26 mouse cellular contexts compared by ENCODE assay signal in the genomic region with DNA sequence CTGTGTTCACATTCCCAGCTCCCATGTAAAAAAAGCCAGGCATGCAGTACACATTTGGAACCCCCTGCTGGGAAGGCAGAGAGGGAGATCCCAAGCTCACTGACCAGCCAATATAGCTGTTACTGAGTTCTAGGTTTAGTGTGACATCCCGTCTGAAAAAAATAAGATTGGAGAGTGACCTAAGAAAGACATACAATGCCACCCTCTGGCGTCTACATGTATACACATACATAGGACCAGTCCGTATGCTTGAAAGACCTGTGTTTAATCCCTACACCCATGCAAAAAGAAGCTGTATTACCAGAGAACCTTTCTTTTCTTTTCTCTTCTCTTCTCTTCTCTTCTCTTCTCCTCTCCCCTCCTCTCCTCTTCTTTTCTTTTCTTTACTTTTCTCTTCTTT. TPM values are rescaled to one million over a fixed set of nuclear protein-coding genes. Genes with fewer than 3 reads are reported as not detected.
DNase-seq lines count a peak whose midpoint lies in the region; ATAC-seq and TF ChIP-seq lines count a peak whose summit lies in the region.
"Had no signal": no experiment of that assay in that cellular context is flagged by ENCODE, and none has a peak within 500 bp of the region (broad histone marks: within the 10 kb centered on the region; RNA-seq: fewer than 3 reads in every experiment).

No protein-coding gene starts in this region.

- no peak overlapping the region for H3K27ac ChIP-seq in kidney, postnatal 0 days
- H3K27ac ChIP-seq in heart, embryonic 10.5 days: no peak overlapping the region
- H3K27ac ChIP-seq: embryonic facial prominence, embryonic 13.5 days; forebrain, embryonic 13.5 days; hindbrain, postnatal 0 days; limb, embryonic 10.5 days; macrophage had no signal

- no peak for ATAC-seq in kidney, postnatal 0 days (replicated peaks; ENCODE audit: low FRiP score, low read depth)
- ATAC-seq in megakaryocyte progenitor cell, adult 5-6 weeks (replicated peaks; ENCODE audit: poor library complexity): peak; percentile 51
- ATAC-seq: forebrain, embryonic 13.5 days; hindbrain, postnatal 0 days had no signal

- H3K9me3 ChIP-seq in kidney, postnatal 0 days (replicated peaks; ENCODE audit: low read length): no peaks in the 10 kb centered on the region
- H3K9me3 ChIP-seq in heart, embryonic 10.5 days: no peaks in the 10 kb centered on the region
- H3K9me3 ChIP-seq: embryonic facial prominence, embryonic 13.5 days; forebrain, embryonic 13.5 days; heart, embryonic 12.5 days; limb, embryonic 10.5 days had no signal

- H3K4me1 ChIP-seq in kidney, postnatal 0 days (replicated peaks; ENCODE audit: insufficient read depth, low read length): 0 out of 2 replicates have a peak, but pooled peaks cover 5% of the 10 kb centered on the region
- peaks cover 24% of the 10 kb centered on the region; the same call in 1 of the 2 replicates for H3K4me1 ChIP-seq in heart, embryonic 10.5 days
- H3K4me1 ChIP-seq: forebrain, embryonic 13.5 days had no signal

- 60% methylated on average over 3 of the region's 3 CpGs for WGBS in kidney, postnatal 0 days
- WGBS in heart, embryonic 10.5 days: 64% methylated on average over 3 of the region's 3 CpGs

- peak; percentile 45 for DNase-seq in cerebellum, adult 9-10 months
- no peak for DNase-seq in cerebellum, postnatal 4 days (ENCODE audit: low spot score in 2 of 2)
- peak; percentile 18 for DNase-seq in kidney, postnatal 0 days (ENCODE audit: low spot score)
- no peak for DNase-seq in kidney, postnatal 10 days
- peak; percentile 74 for DNase-seq in 416B (ENCODE audit: low read depth)
- no peak for DNase-seq in spleen, postnatal 14 days (ENCODE audit: low spot score in 2 of 2)
- no peak for DNase-seq in heart, embryonic 10.5 days (ENCODE audit: low spot score)
- DNase-seq: adrenal gland, postnatal 25 days; cerebellum, adult 9-11 months; heart, postnatal 10 days; kidney, adult 18-20 months; kidney, postnatal 14 days; thymus, postnatal 25 days had no signal

- H3K4me3 ChIP-seq in kidney, postnatal 0 days (replicated peaks; ENCODE audit: low read depth, low read length): no peak overlapping the region
- no peak overlapping the region for H3K4me3 ChIP-seq in heart, embryonic 10.5 days
- H3K4me3 ChIP-seq: embryonic facial prominence, embryonic 13.5 days; erythroblast, embryonic 14.5 days; forebrain, embryonic 13.5 days; heart, embryonic 12.5 days; limb, embryonic 10.5 days had no signal

- H3K27me3 ChIP-seq in kidney, postnatal 0 days (ENCODE audit: insufficient read depth, low read length): no peaks in the 10 kb centered on the region
- H3K27me3 ChIP-seq in heart, embryonic 10.5 days (ENCODE audit: insufficient read depth, poor library complexity, severe bottlenecking): no peaks in the 10 kb centered on the region
- H3K27me3 ChIP-seq: embryonic facial prominence, embryonic 13.5 days; forebrain, embryonic 13.5 days; heart, embryonic 12.5 days had no signal

- no peaks in the 10 kb centered on the region for H3K36me3 ChIP-seq in kidney, postnatal 0 days (ENCODE audit: insufficient read depth, low read length)
- H3K36me3 ChIP-seq in heart, embryonic 10.5 days: no peaks in the 10 kb centered on the region
- H3K36me3 ChIP-seq: embryonic facial prominence, embryonic 13.5 days had no signal

- no peak overlapping the region for H3K4me2 ChIP-seq in kidney, postnatal 0 days (ENCODE audit: low read length)
- H3K4me2 ChIP-seq: embryonic facial prominence, embryonic 13.5 days; forebrain, embryonic 13.5 days; heart, embryonic 12.5 days; midbrain, embryonic 11.5 days had no signal

- no peak overlapping the region for H3K9ac ChIP-seq in kidney, postnatal 0 days (ENCODE audit: low read depth, low read length)
- H3K9ac ChIP-seq: embryonic facial prominence, embryonic 13.5 days; forebrain, embryonic 13.5 days; heart, embryonic 12.5 days had no signal

- peak; percentile 30; the same call in 1 of the 2 replicates for TF ChIP-seq CTCF in kidney, postnatal 0 days (IDR thresholded peaks at IDR 0.05; ENCODE audit: low read depth)

RNA-seq across cellular contexts. Expression of a gene that starts 30.1 kb away (rescaled TPM):
- 28.8 TPM in 2 replicates for polyA plus RNA-seq in kidney, postnatal 0 days (2015; fragmentation: Nextera tagmentation; extraction: Ambion mirVana)
- 6.5 and 9.7 TPM in 2 replicates for total RNA-seq in megakaryocyte progenitor cell, adult 5-6 weeks (2015)
- 2.6 and 4.0 TPM in 2 replicates for total RNA-seq in megakaryocyte progenitor cell, adult 5-6 weeks (2017)
- 31.2 and 46.7 TPM in 2 replicates for polyA plus RNA-seq in heart, embryonic 10.5 days (2016; fragmentation: Nextera tagmentation; extraction: Ambion mirVana)

RNA-seq across cellular contexts. Expression of a gene that starts 46.6 kb away (rescaled TPM):
- polyA plus RNA-seq in kidney, postnatal 0 days (2015; fragmentation: Nextera tagmentation; extraction: Ambion mirVana): 0.49 TPM in 1 of 2 replicates, not detected in the other
- total RNA-seq in megakaryocyte progenitor cell, adult 5-6 weeks (2015): 1.7 TPM in 1 of 2 replicates, not detected in the other
- total RNA-seq in megakaryocyte progenitor cell, adult 5-6 weeks (2017): 0.50 and 1.2 TPM in 2 replicates
- polyA plus RNA-seq in heart, embryonic 10.5 days (2016; fragmentation: Nextera tagmentation; extraction: Ambion mirVana): 0.36 TPM in 1 of 2 replicates, not detected in the other
- total RNA-seq: granulocyte monocyte progenitor cell, adult 5-6 weeks; hindbrain, postnatal 0 days; liver, adult 2 months had no signal
- polyA plus RNA-seq: brain, embryonic 14.5 days; embryonic facial prominence, embryonic 13.5 days; erythroblast, embryonic 14.5 days; hindbrain, postnatal 0 days; liver, adult 2 months; macrophage; small intestine, adult 2 months had no signal

RNA-seq across cellular contexts. Expression of a gene that starts 47.8 kb away (rescaled TPM):
- 2.3 and 2.4 TPM in 2 replicates for polyA plus RNA-seq in kidney, postnatal 0 days (2015; fragmentation: Nextera tagmentation; extraction: Ambion mirVana)
- total RNA-seq in megakaryocyte progenitor cell, adult 5-6 weeks (2015): 12.8 and 15.8 TPM in 2 replicates
- total RNA-seq in megakaryocyte progenitor cell, adult 5-6 weeks (2017): 15.7 and 16.8 TPM in 2 replicates
- 2.3 and 2.8 TPM in 2 replicates for polyA plus RNA-seq in heart, embryonic 10.5 days (2016; fragmentation: Nextera tagmentation; extraction: Ambion mirVana)

Comparison
In these comparisons a context has a peak if more than half of its experiments do, and no peak if none do; other contexts are left out.
1. DNase-seq: peak in cerebellum, adult 9-10 months (single experiment), kidney, postnatal 0 days (single experiment) and 416B (single experiment); none in cerebellum, postnatal 4 days (0 of 2), kidney, postnatal 10 days (single experiment), spleen, postnatal 14 days (0 of 2) and heart, embryonic 10.5 days (single experiment).